Mouse (Mus musculus) neural tube, embryonic 14.5 days (tissue): ENCODE results near the gene Sinhcaf. TPM values are rescaled to one million over a fixed set of nuclear protein-coding genes. Genes with fewer than 3 reads are reported as not detected.

Source experiments
- ATAC-seq: fragments of 200-750 bp; cut with Nextera tagmentation; 2 replicates; pipeline ENCODE4 v1.8.0; 2017; ENCODE audit warnings: low read depth, mild to moderate bottlenecking, moderate TSS enrichment, moderate library complexity
- H3K27ac ChIP-seq: fragments of 300-500 bp; sonication (generic); 2 replicates; pipeline ENCODE4 v1.5.1; 2014; ENCODE audit warnings: low read depth, mild to moderate bottlenecking, control low read depth, low read length, moderate library complexity, mixed read lengths
- H3K27me3 ChIP-seq: fragments of 300-500 bp; sonication (generic); 2 replicates; pipeline ENCODE4 v1.6.1; 2014; ENCODE audit warnings: low read length; ENCODE audit not compliant: control insufficient read depth, insufficient read depth
- H3K36me3 ChIP-seq: fragments of 300-500 bp; sonication (generic); 2 replicates; pipeline ENCODE4 v1.6.1; 2014; ENCODE audit warnings: low read length, mixed read lengths; ENCODE audit not compliant: control insufficient read depth, insufficient read depth
- H3K4me1 ChIP-seq: fragments of 300-500 bp; sonication (generic); 2 replicates; pipeline ENCODE4 v1.6.1; 2014; ENCODE audit warnings: low read length; ENCODE audit not compliant: control insufficient read depth, insufficient read depth
- H3K4me2 ChIP-seq: fragments of 300-500 bp; sonication (generic); 2 replicates; pipeline ENCODE4 v1.6.1; 2014; ENCODE audit warnings: mild to moderate bottlenecking, low read depth, low read length, control low read depth
- H3K4me3 ChIP-seq: fragments of 300-500 bp; sonication (generic); 2 replicates; pipeline ENCODE4 v1.5.1; 2014; ENCODE audit warnings: low read depth, low read length, control low read depth, mixed read lengths
- H3K9ac ChIP-seq: fragments of 300-500 bp; sonication (generic); replicated peaks from 2 replicates; pipeline ENCODE4 v1.6.1; 2014; ENCODE audit warnings: low read depth, mild to moderate bottlenecking, control low read depth, low read length, mixed read lengths
- H3K9me3 ChIP-seq: fragments of 300-500 bp; sonication (generic); 2 replicates; pipeline ENCODE4 v1.6.1; 2016; ENCODE audit warnings: low read length; ENCODE audit not compliant: control insufficient read depth
- WGBS: fragments of 180-500 bp; shearing (Covaris S2); extraction: QIAGEN DNeasy Blood & Tissue Kit; methylation state at CpG from one replicate; pipeline ENCODE4 v1.1.7; 2014; 5-methylcytosine and 5-hydroxymethylcytosine counted together
- polyA plus RNA-seq: library from polyadenylated mRNA; unstranded; fragments of >200 nt; fragmentation: Nextera tagmentation; extraction: Ambion mirVana; gene quantifications from 2 replicates; pipeline ENCODE4 v1.2.1, GENCODE M21; 2014

The Sinhcaf gene
- polyA plus RNA-seq, 1 experiment from 2014 or later, result 35.5 TPM

DNA sequence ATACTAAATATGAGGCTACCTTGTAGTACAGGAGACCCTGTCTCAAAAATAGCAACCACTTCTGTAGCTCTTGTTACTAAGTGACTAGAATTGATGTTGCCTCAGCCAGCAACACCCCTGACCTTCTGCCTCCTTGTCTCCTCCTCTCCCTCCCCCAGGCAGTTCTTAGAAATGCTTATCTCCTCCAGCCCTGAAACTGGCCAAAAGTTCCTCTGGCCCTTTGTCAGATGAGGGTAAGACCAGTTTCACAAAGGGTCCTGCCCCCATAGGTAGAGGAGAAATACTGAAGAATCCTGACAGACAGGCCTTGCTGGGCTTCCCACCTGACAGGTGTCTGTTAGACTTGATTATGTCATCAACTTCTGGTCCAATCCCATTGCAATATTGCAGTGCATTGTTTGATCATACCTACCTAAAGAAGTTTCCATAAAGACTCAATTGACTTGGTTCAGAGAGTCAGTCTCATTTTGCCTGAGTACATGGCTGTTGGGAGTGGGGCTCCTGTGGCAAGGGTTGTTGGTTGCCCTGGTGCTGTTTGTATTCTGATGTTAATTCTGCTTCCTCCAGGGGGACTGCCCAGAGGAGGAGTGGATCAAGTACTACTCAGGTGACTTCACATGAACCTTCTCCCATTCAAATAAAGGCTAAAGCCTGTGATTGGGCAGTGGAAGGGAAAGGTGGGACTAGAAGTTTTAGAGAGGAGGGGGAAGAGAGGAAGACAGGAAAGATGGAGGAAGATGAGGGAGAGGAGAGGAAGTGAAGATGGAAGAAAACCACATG is 9.6 kb upstream of the Sinhcaf start:
- Histone ChIP-seq H3K27ac (no peak overlapping the region), H3K27me3 (no peaks in the 10 kb centered on the region), H3K4me3 (no peak overlapping the region), H3K9ac (no peak overlapping the region), H3K4me2 (no peak overlapping the region), H3K9me3 (no peaks in the 10 kb centered on the region), H3K4me1 (no peaks in the 10 kb centered on the region), H3K36me3 (no peaks in the 10 kb centered on the region)
- ATAC-seq, result no peak

DNA sequence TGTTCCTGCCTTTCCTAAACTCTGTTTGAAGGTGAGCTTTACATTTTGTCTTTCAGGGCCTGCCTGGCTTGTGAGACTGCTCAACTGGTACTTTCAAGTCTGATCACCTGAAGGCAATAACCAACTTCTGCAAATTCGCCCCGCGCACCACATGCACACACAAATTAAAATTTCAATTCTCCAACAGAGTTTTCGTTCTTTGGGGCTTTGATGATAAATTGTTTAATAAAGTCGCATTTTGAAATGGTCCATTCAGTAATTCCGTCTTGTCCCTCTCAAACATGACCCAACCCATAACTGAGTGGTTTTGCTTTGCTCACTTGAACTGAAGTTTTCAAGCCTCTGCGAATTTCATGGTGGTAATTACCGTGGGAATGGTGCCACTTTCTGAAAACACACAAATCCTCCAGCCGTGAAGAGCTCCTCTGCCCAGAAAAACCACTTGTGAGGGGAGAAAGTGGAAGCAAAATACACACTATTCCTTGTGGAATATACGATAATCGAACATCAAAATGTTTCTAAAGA is 676 bp upstream of the Sinhcaf start:
- 22% methylated on average over 11 of the region's 11 CpGs for WGBS
- Histone ChIP-seq H3K4me3 (peak overlapping the region; percentile 90), H3K9me3 (no peaks in the 10 kb centered on the region), H3K9ac (peak overlapping the region; percentile 78; the same call in 1 of the 2 replicates), H3K4me2 (peak overlapping the region; percentile 76), H3K27ac (no peak overlapping the region), H3K36me3 (no peaks in the 10 kb centered on the region), H3K4me1 (peaks cover 9% of the 10 kb centered on the region; the same call in 1 of the 2 replicates), H3K27me3 (no peaks in the 10 kb centered on the region)
- no peak for ATAC-seq

DNA sequence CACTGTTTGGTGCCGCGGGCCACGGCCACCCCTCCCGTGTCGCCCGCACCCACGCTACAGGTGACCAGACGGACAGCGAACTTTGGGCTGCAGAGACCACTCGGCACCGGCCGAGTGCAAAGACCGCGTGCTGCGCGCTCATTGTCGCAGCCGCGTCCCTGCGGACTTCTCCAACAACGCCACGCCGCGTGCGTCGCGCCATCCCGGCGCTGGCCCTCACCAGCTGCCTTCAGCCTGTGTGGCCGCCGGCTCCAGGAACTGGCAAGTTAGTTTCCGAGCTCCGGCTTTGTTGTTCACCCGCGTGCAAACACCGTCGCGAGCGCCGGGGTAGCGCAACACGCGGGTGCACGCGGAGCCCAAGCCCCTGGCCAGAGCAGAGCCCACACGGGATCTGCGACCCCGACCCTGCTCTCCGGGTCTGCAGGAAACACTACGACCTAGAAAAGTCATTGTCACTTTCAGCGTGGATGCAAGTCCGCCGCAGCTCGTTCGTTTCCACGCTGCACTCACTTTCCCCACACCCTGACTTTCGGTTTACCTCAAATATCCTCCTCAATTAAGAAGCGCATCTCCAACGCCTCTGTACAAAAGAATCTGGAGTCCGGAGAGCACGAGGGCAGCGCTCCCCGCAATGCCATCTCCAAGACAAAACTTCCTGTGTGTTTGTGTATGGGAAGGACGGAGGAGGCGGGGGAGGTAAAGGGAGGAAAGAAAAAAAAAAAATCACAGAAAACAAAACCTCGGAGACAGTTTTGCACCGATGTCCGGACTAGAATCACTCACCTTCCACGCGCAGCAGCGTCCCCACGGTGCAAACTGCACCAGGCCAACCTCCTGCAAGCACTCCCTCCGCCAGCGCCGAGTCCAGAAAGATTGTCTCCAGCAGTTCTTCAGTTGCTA is 508 bp downstream of the Sinhcaf start:
- ATAC-seq, result peak; percentile 41
- Histone ChIP-seq H3K36me3 (no peaks in the 10 kb centered on the region), H3K27ac (peak overlapping the region; percentile 76), H3K27me3 (no peaks in the 10 kb centered on the region), H3K4me3 (peak overlapping the region; percentile 90), H3K4me1 (peaks cover 9% of the 10 kb centered on the region; the same call in 1 of the 2 replicates), H3K9ac (peak overlapping the region; percentile 78), H3K9me3 (no peaks in the 10 kb centered on the region), H3K4me2 (peak overlapping the region; percentile 76)
- under 1% methylated on average over 72 of the region's 75 CpGs for WGBS

DNA sequence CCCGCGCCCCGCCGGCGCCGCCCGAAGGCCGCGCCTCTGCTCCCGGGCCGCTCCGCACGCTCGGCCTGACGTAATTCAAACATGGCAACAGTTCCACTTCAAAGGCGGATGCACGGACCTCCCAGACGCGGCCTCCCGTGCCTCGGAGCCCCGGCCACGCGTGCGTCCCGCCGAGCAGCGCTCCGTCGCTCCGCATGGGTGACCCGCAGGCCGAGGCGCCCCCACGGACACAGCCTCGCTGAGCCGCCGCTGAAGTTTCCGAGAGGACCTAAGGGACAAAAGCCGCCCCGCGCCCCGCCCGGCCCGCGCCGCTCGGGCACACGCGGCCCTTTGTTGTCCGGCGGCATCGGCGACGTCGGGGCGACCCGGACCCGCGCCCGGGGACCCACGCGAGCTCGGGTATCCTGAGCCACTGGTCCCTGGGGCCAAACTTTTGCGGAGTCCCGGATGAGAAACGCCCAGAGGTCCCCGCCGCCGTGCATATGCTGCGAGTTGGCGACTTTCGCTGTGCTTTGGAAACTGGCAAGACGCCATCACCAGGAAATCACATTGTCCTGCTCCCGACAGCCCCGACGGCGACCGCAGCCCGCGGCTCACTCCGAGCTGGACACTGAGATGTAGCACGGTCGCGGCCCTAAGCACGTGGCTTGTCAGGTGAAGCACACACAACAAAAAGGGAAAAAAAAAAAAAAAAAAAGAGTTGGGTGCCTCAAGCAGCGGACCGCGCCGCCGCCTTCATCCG is 1.3 kb downstream of the Sinhcaf start:
- peaks cover 9% of the 10 kb centered on the region; the same call in 1 of the 2 replicates for H3K4me1 ChIP-seq
- no peaks in the 10 kb centered on the region for H3K9me3 ChIP-seq
- H3K27me3 ChIP-seq, result no peaks in the 10 kb centered on the region
- peak overlapping the region; percentile 76 for H3K27ac ChIP-seq
- under 1% methylated on average over 85 of the region's 92 CpGs for WGBS
- H3K4me2 ChIP-seq, result peak overlapping the region; percentile 76
- H3K4me3 ChIP-seq, result peak overlapping the region; percentile 90
- H3K9ac ChIP-seq, result peak overlapping the region; percentile 78
- no peaks in the 10 kb centered on the region for H3K36me3 ChIP-seq
- peak; percentile 64 for ATAC-seq

DNA sequence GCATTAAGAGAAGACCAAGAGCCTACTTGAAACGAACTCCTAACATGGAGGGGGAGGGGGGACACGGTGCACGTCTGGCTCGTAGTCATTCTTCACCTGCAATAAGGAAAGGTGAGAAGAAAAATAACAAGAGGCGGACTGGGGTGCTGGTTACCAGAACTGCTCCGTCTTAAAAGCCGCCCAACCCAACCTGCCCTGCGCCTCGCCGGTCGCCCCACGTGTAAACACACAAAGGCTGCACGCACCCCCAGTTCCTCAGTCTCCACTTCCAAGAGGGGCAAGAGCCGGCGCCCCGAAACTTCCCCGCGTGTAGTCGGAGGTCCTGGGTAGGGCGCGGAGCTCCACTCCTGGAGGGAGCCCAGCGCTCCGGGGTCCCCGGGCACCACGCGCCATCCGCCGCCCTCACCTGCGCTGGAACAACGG is 1.9 kb downstream of the Sinhcaf start:
- Histone ChIP-seq H3K4me2 (peak overlapping the region; percentile 76), H3K4me3 (peak overlapping the region; percentile 90), H3K27ac (0 out of 2 replicates have a peak overlapping the region, but pooled peaks have one; percentile 60), H3K9me3 (no peaks in the 10 kb centered on the region), H3K9ac (peak overlapping the region; percentile 78), H3K4me1 (peaks cover 9% of the 10 kb centered on the region; the same call in 1 of the 2 replicates), H3K36me3 (no peaks in the 10 kb centered on the region), H3K27me3 (no peaks in the 10 kb centered on the region)
- ATAC-seq, result no peak; the same call in 1 of the 2 replicates
- WGBS, result under 1% methylated on average over 30 of the region's 30 CpGs

DNA sequence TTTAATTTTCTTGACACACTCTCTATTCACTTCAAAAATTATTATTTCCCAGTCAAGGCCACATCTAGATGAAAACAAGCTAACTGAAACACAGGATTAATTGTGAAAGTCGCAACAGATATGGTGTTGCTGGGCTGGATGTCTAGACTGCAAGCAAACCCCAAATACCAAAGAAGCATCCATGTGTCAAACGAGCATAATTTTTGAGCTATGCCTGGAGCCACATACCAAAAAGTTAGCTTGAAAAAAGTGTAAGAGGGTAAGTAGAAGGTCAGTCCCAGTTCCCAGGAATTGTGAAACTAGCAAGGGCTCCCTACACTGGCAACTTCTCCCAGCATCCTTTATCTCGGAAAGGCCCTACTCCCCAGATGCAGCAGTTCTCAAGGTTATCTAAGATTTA is 2.6 kb downstream of the Sinhcaf start:
- Histone ChIP-seq H3K9me3 (no peaks in the 10 kb centered on the region), H3K27me3 (no peaks in the 10 kb centered on the region), H3K4me3 (peak overlapping the region; percentile 90; the same call in 1 of the 2 replicates), H3K36me3 (no peaks in the 10 kb centered on the region), H3K4me1 (peaks cover 9% of the 10 kb centered on the region; the same call in 1 of the 2 replicates), H3K27ac (no peak overlapping the region), H3K9ac (peak overlapping the region; percentile 21; the same call in 1 of the 2 replicates), H3K4me2 (peak overlapping the region; percentile 76)
- WGBS, result 16% methylated on average over 3 of the region's 3 CpGs
- no peak for ATAC-seq

DNA sequence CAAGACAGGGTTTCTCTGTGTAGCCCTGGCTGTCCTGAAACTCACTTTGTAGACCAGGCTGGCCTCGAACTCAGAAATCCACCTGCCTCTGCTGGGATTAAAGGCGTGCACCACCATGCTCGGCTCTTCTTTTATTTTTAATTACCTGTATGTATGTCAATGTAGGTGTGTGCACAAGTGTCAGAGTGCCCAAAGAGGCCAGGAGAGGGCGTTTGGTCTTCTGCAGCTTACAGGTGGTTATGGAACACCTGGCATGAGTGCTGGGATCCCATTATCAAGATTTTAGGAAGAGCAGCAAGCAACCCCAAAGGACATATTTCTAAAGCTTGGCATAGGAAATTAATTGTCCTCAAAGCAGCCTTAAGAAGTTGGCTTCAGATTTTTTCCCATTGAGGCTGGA is 3.9 kb downstream of the Sinhcaf start:
- H3K4me1 ChIP-seq, result peaks cover 9% of the 10 kb centered on the region; the same call in 1 of the 2 replicates
- H3K27ac ChIP-seq, result no peak overlapping the region
- H3K4me2 ChIP-seq, result no peak overlapping the region
- H3K36me3 ChIP-seq, result no peaks in the 10 kb centered on the region
- H3K27me3 ChIP-seq, result no peaks in the 10 kb centered on the region
- H3K9me3 ChIP-seq, result no peaks in the 10 kb centered on the region
- WGBS, result 75% methylated on average over 4 of the region's 4 CpGs
- no peak overlapping the region for H3K9ac ChIP-seq
- no peak overlapping the region for H3K4me3 ChIP-seq
- ATAC-seq, result no peak

DNA sequence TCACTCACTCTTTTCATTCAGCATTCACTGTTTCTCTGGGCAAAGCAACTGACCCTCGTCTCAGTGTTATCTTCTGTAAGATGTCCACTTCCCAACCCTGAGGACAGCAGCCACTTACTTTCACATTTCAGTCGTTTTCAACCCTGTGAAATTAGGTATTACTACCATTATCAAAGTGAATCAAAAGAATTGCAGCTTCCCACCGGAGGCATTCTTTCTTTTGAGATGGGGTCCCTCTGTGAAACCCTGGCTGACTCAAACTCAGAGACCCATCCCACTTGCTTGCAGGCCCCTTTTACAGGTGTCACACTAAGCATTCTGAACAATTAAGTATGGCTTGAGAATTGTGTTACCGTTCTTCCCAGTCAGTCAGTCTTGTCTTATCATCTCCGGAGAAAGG is 4.4 kb downstream of the Sinhcaf start:
- no peak for ATAC-seq
- no peaks in the 10 kb centered on the region for H3K36me3 ChIP-seq
- H3K4me3 ChIP-seq, result no peak overlapping the region
- no peak overlapping the region for H3K4me2 ChIP-seq
- 53% methylated on average over 5 of the region's 5 CpGs for WGBS
- no peak overlapping the region for H3K27ac ChIP-seq
- peaks cover 7% of the 10 kb centered on the region; the same call in 1 of the 2 replicates for H3K4me1 ChIP-seq
- H3K9me3 ChIP-seq, result no peaks in the 10 kb centered on the region
- no peak overlapping the region for H3K9ac ChIP-seq
- no peaks in the 10 kb centered on the region for H3K27me3 ChIP-seq
